Comparison of ENCODE assay signal across 9 mouse cellular contexts in genomic region chr9:96530674-96531081, GRCm38 (mm10). TPM values are rescaled to one million over a fixed set of nuclear protein-coding genes. Genes with fewer than 3 reads are reported as not detected.
DNase-seq lines count a peak whose midpoint lies in the region; ATAC-seq and TF ChIP-seq lines count a peak whose summit lies in the region.
"Had no signal": no experiment of that assay in that cellular context is flagged by ENCODE, and none has a peak within 500 bp of the region (broad histone marks: within the 10 kb centered on the region; RNA-seq: fewer than 3 reads in every experiment).

No protein-coding gene starts in this region.

- H3K9ac ChIP-seq in hindbrain, embryonic 16.5 days (ENCODE audit: low read depth, low read length) = no peak overlapping the region
- no peak overlapping the region for H3K9ac ChIP-seq in hindbrain, embryonic 12.5 days
- no peak overlapping the region for H3K9ac ChIP-seq in heart, embryonic 16.5 days (ENCODE audit: low read length)
- H3K9ac ChIP-seq in limb, embryonic 15.5 days = no peak overlapping the region
- H3K9ac ChIP-seq: heart, embryonic 15.5 days had no signal

- TF ChIP-seq POLR2A in bone marrow macrophage, adult 2 months (IDR thresholded peaks at IDR 0.05; ENCODE audit: borderline replicate concordance, low read depth, low read length) = no peak

- no peaks in the 10 kb centered on the region for H3K27me3 ChIP-seq in hindbrain, embryonic 16.5 days (replicated peaks; ENCODE audit: control insufficient read depth, insufficient read depth, low read length)
- H3K27me3 ChIP-seq in hindbrain, embryonic 12.5 days = no peaks in the 10 kb centered on the region
- H3K27me3 ChIP-seq in heart, embryonic 16.5 days (ENCODE audit: control insufficient read depth, insufficient read depth, low read length) = no peaks in the 10 kb centered on the region
- H3K27me3 ChIP-seq in limb, embryonic 15.5 days = no peaks in the 10 kb centered on the region
- H3K27me3 ChIP-seq: heart, embryonic 15.5 days had no signal

- peaks cover 3% of the 10 kb centered on the region; the same call in 1 of the 2 replicates for H3K4me1 ChIP-seq in hindbrain, embryonic 16.5 days (ENCODE audit: control insufficient read depth, insufficient read depth, low read depth, low read length)
- H3K4me1 ChIP-seq in hindbrain, embryonic 12.5 days = peaks cover 5% of the 10 kb centered on the region; the same call in 1 of the 2 replicates
- peaks cover 33% of the 10 kb centered on the region for H3K4me1 ChIP-seq in bone marrow macrophage, adult 2 months (ENCODE audit: control insufficient read depth, insufficient read depth, low read length)
- 0 out of 2 replicates have a peak, but pooled peaks cover 3% of the 10 kb centered on the region for H3K4me1 ChIP-seq in heart, embryonic 16.5 days (ENCODE audit: control insufficient read depth, insufficient read depth, low read length)
- peaks cover 13% of the 10 kb centered on the region for H3K4me1 ChIP-seq in limb, embryonic 15.5 days
- H3K4me1 ChIP-seq: heart, embryonic 15.5 days had no signal

- no peaks in the 10 kb centered on the region for H3K36me3 ChIP-seq in hindbrain, embryonic 16.5 days (ENCODE audit: control insufficient read depth, insufficient read depth, low read length)
- H3K36me3 ChIP-seq in hindbrain, embryonic 12.5 days = no peaks in the 10 kb centered on the region
- no peaks in the 10 kb centered on the region for H3K36me3 ChIP-seq in heart, embryonic 16.5 days (ENCODE audit: control insufficient read depth, insufficient read depth)
- no peaks in the 10 kb centered on the region for H3K36me3 ChIP-seq in limb, embryonic 15.5 days
- H3K36me3 ChIP-seq: heart, embryonic 15.5 days had no signal

- no peak overlapping the region for H3K4me3 ChIP-seq in hindbrain, embryonic 16.5 days (ENCODE audit: low read length)
- no peak overlapping the region for H3K4me3 ChIP-seq in hindbrain, embryonic 12.5 days
- peak overlapping the region; percentile 24 for H3K4me3 ChIP-seq in bone marrow macrophage, adult 2 months (ENCODE audit: insufficient read depth, low read length)
- H3K4me3 ChIP-seq in heart, embryonic 16.5 days (ENCODE audit: low read length) = no peak overlapping the region
- H3K4me3 ChIP-seq in limb, embryonic 15.5 days = peak overlapping the region; percentile 21
- H3K4me3 ChIP-seq: heart, embryonic 15.5 days had no signal

- 44% methylated on average over 11 of the region's 11 CpGs for WGBS in hindbrain, embryonic 16.5 days
- 72% methylated on average over 11 of the region's 11 CpGs for WGBS in hindbrain, embryonic 12.5 days
- WGBS in heart, embryonic 16.5 days = 49% methylated on average over 11 of the region's 11 CpGs
- 15% methylated on average over 11 of the region's 11 CpGs for WGBS in limb, embryonic 15.5 days

- peak; percentile 57; the same call in 1 of the 2 replicates for ATAC-seq in hindbrain, embryonic 16.5 days
- ATAC-seq in hindbrain, embryonic 12.5 days (ENCODE audit: low FRiP score) = no peak
- no peak for ATAC-seq in heart, embryonic 16.5 days (replicated peaks; ENCODE audit: extremely low read depth, insufficient read depth, low FRiP score)
- no peak for ATAC-seq in limb, embryonic 15.5 days (ENCODE audit: insufficient number of reproducible peaks, low FRiP score, low TSS enrichment, low read depth)

- TF ChIP-seq CTCF in bone marrow macrophage, adult 2 months (IDR thresholded peaks at IDR 0.05; ENCODE audit: low read depth, low read length) = no peak

- no peak for DNase-seq in frontal cortex, postnatal 25 days (ENCODE audit: low spot score in 2 of 2)
- DNase-seq in thymus, postnatal 36 days = no peak
- no peak for DNase-seq in ovary, adult 18-20 months (ENCODE audit: low spot score)

- peak overlapping the region; percentile 36 for H3K4me2 ChIP-seq in hindbrain, embryonic 16.5 days (ENCODE audit: low read length)
- H3K4me2 ChIP-seq in hindbrain, embryonic 12.5 days (replicated peaks) = no peak overlapping the region
- 0 out of 2 replicates have a peak overlapping the region, but pooled peaks have one; percentile 3 for H3K4me2 ChIP-seq in heart, embryonic 16.5 days (ENCODE audit: low read depth, low read length)
- peak overlapping the region; percentile 33 for H3K4me2 ChIP-seq in limb, embryonic 15.5 days
- H3K4me2 ChIP-seq: heart, embryonic 15.5 days had no signal

- H3K27ac ChIP-seq in hindbrain, embryonic 16.5 days (ENCODE audit: low read depth, low read length) = peak overlapping the region; percentile 29; the same call in 1 of the 2 replicates
- H3K27ac ChIP-seq in hindbrain, embryonic 12.5 days = no peak overlapping the region
- H3K27ac ChIP-seq in bone marrow macrophage, adult 2 months (ENCODE audit: insufficient read depth, low read depth, low read length) = peak overlapping the region; percentile 91
- H3K27ac ChIP-seq in heart, embryonic 16.5 days (ENCODE audit: low read length) = no peak overlapping the region
- peak overlapping the region; percentile 43; the same call in 1 of the 2 replicates for H3K27ac ChIP-seq in limb, embryonic 15.5 days
- H3K27ac ChIP-seq: heart, embryonic 15.5 days had no signal

- no peaks in the 10 kb centered on the region for H3K9me3 ChIP-seq in hindbrain, embryonic 16.5 days (ENCODE audit: control insufficient read depth, low read length)
- no peaks in the 10 kb centered on the region for H3K9me3 ChIP-seq in hindbrain, embryonic 12.5 days (replicated peaks)
- no peaks in the 10 kb centered on the region for H3K9me3 ChIP-seq in heart, embryonic 16.5 days (replicated peaks; ENCODE audit: control insufficient read depth, low read length)
- no peaks in the 10 kb centered on the region for H3K9me3 ChIP-seq in limb, embryonic 15.5 days
- H3K9me3 ChIP-seq: heart, embryonic 15.5 days had no signal

RNA-seq across cellular contexts. Expression of gene Gm28729, which starts 5.6 kb away (rescaled TPM):
- polyA plus RNA-seq in hindbrain, embryonic 16.5 days (2015; fragmentation: Nextera tagmentation; extraction: Ambion mirVana) = 0.33 and 0.36 TPM in 2 replicates
- 0.52 and 0.61 TPM in 2 replicates for polyA plus RNA-seq in hindbrain, embryonic 12.5 days (2016; fragmentation: Nextera tagmentation; extraction: Ambion mirVana)
- polyA plus RNA-seq in bone marrow macrophage, adult 2 months (2012; ENCODE audit: insufficient read depth, insufficient read length, missing spikeins) = not detected in 2 replicates
- 0.21 TPM in 1 of 2 replicates, not detected in the other for polyA plus RNA-seq in heart, embryonic 16.5 days (2015; fragmentation: Nextera tagmentation; extraction: Ambion mirVana)
- 0.09 and 0.14 TPM in 2 replicates for polyA plus RNA-seq in limb, embryonic 15.5 days (2015; fragmentation: Nextera tagmentation; extraction: Ambion mirVana)
- polyA plus RNA-seq: heart, embryonic 15.5 days had no signal

RNA-seq across cellular contexts. Expression of gene Rnf7, which starts 52.2 kb away (rescaled TPM):
- 209 TPM in 2 replicates for polyA plus RNA-seq in hindbrain, embryonic 16.5 days (2015; fragmentation: Nextera tagmentation; extraction: Ambion mirVana)
- 230 and 240 TPM in 2 replicates for polyA plus RNA-seq in hindbrain, embryonic 12.5 days (2016; fragmentation: Nextera tagmentation; extraction: Ambion mirVana)
- polyA plus RNA-seq in bone marrow macrophage, adult 2 months (2012; ENCODE audit: insufficient read depth, insufficient read length, missing spikeins) = 96.4 and 109 TPM in 2 replicates
- 186 and 194 TPM in 2 replicates for polyA plus RNA-seq in heart, embryonic 16.5 days (2015; fragmentation: Nextera tagmentation; extraction: Ambion mirVana)
- 187 and 196 TPM in 2 replicates for polyA plus RNA-seq in limb, embryonic 15.5 days (2015; fragmentation: Nextera tagmentation; extraction: Ambion mirVana)

Comparison
In these comparisons a context has a peak if more than half of its experiments do, and no peak if none do; other contexts are left out.
1. H3K27ac ChIP-seq: peak in hindbrain, embryonic 16.5 days (single experiment), bone marrow macrophage, adult 2 months (single experiment) and limb, embryonic 15.5 days (single experiment); none in hindbrain, embryonic 12.5 days (single experiment) and heart, embryonic 16.5 days (single experiment).
2. H3K4me3 ChIP-seq: peak in bone marrow macrophage, adult 2 months (single experiment) and limb, embryonic 15.5 days (single experiment); none in hindbrain, embryonic 16.5 days (single experiment), hindbrain, embryonic 12.5 days (single experiment) and heart, embryonic 16.5 days (single experiment).